Mouse (Mus musculus): ENCODE results near the gene Stim2. TPM values are rescaled to one million over a fixed set of nuclear protein-coding genes. Genes with fewer than 3 reads are reported as not detected.

Gene Stim2
- 16.5 and 26.0 TPM in 2 replicates for polyA plus RNA-seq (2014; fragmentation: Nextera tagmentation; extraction: Ambion mirVana)

DNA sequence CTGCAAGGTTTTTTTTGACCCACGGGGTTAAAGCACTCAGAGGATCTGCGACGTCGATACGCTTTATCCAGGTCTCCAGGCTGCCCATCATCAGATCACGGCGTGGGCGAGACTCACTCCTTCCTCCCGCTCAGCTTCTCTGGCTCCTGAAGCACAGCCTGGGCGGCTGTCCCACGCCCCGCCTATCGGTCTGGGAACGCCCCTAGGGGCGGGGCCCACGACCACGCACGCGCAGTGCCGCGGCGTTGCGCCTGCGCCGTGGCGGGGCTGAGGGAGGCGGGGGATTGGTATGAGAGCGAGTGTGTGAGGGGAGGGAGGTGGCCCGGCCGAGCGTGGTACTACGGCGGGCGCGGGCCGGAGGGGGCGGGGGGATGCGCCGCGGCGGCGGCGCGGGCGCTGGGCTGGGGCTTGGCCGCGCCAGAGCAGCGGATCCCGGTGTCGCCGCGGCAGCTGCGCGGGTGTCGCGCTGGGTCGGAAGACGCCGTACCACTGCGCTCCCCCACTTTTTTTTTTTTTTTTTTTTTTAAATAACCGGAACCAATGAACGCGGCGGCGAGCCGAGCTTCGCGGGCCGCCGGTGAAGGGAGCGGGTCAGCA is at the start of gene Stim2:
TSS of gene Stim2 (plus strand) at position 354 of the 597 bp plus-strand sequence.
- peak; percentile 96 for ATAC-seq (ENCODE audit: low FRiP score, low TSS enrichment)
- peak within 1 kb of the TSS; percentile 92 for H3K4me3 ChIP-seq (ENCODE audit: low read length)
- H3K9me3 ChIP-seq (ENCODE audit: control insufficient read depth, low read length) = no peaks in the 10 kb centered on the region
- H3K4me1 ChIP-seq (ENCODE audit: control insufficient read depth, insufficient read depth, low read length) = peaks cover 12% of the 10 kb centered on the region
- H3K36me3 ChIP-seq (ENCODE audit: control insufficient read depth, insufficient read depth, low read length) = no peaks in the 10 kb centered on the region
- peak within 1 kb of the TSS; percentile 95 for H3K9ac ChIP-seq (ENCODE audit: low read depth, low read length)
- under 1% methylated on average over 47 of the region's 71 CpGs for WGBS
- H3K27me3 ChIP-seq (ENCODE audit: control insufficient read depth, insufficient read depth, low read length) = no peaks in the 10 kb centered on the region
- H3K4me2 ChIP-seq (replicated peaks; ENCODE audit: low read depth, low read length) = peak within 1 kb of the TSS; percentile 58
- peak within 1 kb of the TSS; percentile 92 for H3K27ac ChIP-seq (ENCODE audit: low read depth, low read length)

DNA sequence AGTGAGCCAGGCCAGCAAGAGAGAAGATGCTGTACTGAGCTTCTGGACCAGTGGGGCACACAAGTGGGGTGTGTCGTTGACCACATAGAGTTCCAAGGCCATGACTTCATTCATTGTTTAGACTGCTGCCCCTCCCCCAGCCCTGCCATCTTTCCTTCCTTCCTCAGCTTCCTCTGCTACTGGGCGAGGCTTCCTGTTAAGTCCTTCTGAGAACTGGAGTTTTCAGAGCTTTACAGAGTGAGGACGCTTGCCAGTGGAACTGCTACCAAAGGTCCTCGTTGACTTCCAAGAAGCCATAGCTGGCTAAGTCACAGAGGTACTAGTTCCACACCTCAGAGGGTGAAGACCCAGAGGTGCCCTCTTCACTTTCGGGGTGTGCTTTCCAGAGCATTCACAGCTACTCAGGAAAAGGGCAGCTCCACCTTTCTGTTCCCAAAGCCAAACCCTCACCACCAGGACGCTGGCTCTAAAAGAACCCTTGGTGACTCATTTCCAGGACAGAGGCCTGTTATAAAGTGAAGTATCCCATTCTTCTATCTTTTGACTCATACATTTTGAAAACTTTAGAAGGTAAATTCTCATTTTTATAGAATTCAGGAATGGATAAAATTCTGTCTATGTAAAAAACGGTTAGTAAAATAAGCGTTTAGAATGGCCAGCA is 49.6 kb upstream of the Stim2 start:
- H3K4me1 ChIP-seq (ENCODE audit: control insufficient read depth, insufficient read depth, low read length) = peaks cover 7% of the 10 kb centered on the region; the same call in 1 of the 2 replicates
- no peak overlapping the region for H3K4me3 ChIP-seq (ENCODE audit: low read length)
- H3K9me3 ChIP-seq (ENCODE audit: control insufficient read depth, low read length) = no peaks in the 10 kb centered on the region
- 0 out of 2 replicates have a peak, but pooled peaks have one; percentile 32 for ATAC-seq (ENCODE audit: low FRiP score, low TSS enrichment)
- no peak overlapping the region for H3K4me2 ChIP-seq (replicated peaks; ENCODE audit: low read depth, low read length)
- H3K9ac ChIP-seq (ENCODE audit: low read depth, low read length) = no peak overlapping the region
- no peaks in the 10 kb centered on the region for H3K36me3 ChIP-seq (ENCODE audit: control insufficient read depth, insufficient read depth, low read length)
- H3K27ac ChIP-seq (ENCODE audit: low read depth, low read length) = peak overlapping the region; percentile 38; the same call in 1 of the 2 replicates
- WGBS = 80% methylated on average over 8 of the region's 8 CpGs
- H3K27me3 ChIP-seq (ENCODE audit: control insufficient read depth, insufficient read depth, low read length) = no peaks in the 10 kb centered on the region

DNA sequence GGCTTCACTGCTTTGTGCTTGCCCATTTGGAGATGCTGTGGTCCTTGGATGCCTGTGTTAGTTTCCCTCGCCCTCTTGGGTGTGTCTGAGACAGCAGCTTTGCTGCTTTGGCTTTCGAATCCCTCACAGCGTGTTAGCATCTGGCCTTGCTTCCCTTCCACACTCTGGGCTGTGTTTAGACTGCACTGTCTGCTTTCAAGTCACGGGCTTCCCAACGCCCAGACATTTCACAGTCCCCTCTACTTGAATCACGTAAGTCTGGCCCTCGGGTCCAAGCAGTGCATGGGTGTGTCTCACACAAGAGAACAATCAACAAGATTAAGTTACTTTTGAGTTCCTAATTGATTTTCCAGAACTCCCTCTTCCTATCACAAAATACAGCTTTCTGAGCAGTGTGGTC is 48.1 kb upstream of the Stim2 start:
- no peak for ATAC-seq (ENCODE audit: low FRiP score, low TSS enrichment)
- H3K9me3 ChIP-seq (ENCODE audit: control insufficient read depth, low read length) = no peaks in the 10 kb centered on the region
- H3K4me2 ChIP-seq (replicated peaks; ENCODE audit: low read depth, low read length) = no peak overlapping the region
- peaks cover 7% of the 10 kb centered on the region; the same call in 1 of the 2 replicates for H3K4me1 ChIP-seq (ENCODE audit: control insufficient read depth, insufficient read depth, low read length)
- no peaks in the 10 kb centered on the region for H3K27me3 ChIP-seq (ENCODE audit: control insufficient read depth, insufficient read depth, low read length)
- no peak overlapping the region for H3K4me3 ChIP-seq (ENCODE audit: low read length)
- H3K27ac ChIP-seq (ENCODE audit: low read depth, low read length) = no peak overlapping the region
- WGBS = 55% methylated on average over 7 of the region's 7 CpGs
- no peak overlapping the region for H3K9ac ChIP-seq (ENCODE audit: low read depth, low read length)
- no peaks in the 10 kb centered on the region for H3K36me3 ChIP-seq (ENCODE audit: control insufficient read depth, insufficient read depth, low read length)

DNA sequence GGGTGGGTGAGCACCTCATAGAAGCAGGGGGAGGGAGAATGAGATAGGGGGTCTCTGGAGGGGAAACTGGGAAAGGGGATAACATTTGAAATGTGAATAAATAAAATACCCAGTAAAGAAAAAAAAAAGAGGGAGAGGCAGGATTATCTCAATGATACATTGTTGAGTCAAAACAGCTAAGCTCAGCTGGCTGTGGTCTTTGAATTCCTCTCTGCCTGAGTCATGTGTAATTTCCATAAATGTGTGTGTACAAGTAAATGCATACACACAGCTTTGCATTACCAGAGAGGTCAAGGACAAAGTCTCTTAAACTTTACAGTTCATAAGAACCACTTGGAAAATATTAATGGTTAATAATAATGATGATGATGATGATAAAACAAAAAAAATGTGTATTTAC is 45.1 kb upstream of the Stim2 start:
- ATAC-seq (ENCODE audit: low FRiP score, low TSS enrichment) = no peak
- H3K9ac ChIP-seq (ENCODE audit: low read depth, low read length) = no peak overlapping the region

DNA sequence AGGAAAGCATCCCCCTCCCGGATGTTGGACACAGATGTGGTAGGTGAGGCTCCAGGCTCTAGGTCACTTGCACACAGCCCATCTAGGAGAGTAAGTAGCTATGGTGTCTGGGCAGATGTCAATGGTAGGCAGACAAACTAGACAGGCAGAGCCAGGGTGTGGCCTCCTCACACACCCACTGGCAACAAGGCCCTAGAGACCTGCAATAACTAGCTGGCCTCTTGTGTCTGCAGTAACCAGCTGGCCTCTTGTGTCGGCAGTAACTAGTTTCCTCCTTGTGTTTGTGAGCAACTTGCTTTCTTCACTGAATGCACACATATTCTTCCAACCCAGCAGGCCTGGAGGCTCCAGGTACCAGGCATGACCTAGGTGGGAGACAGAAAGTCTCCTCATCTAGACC is 44.5 kb upstream of the Stim2 start:
- no peak overlapping the region for H3K9ac ChIP-seq (ENCODE audit: low read depth, low read length)
- ATAC-seq (ENCODE audit: low FRiP score, low TSS enrichment) = no peak
- H3K4me3 ChIP-seq (ENCODE audit: low read length) = no peak overlapping the region
- 70% methylated on average over 2 of the region's 2 CpGs for WGBS
- H3K9me3 ChIP-seq (ENCODE audit: control insufficient read depth, low read length) = no peaks in the 10 kb centered on the region
- H3K4me2 ChIP-seq (replicated peaks; ENCODE audit: low read depth, low read length) = no peak overlapping the region
- peaks cover 18% of the 10 kb centered on the region for H3K4me1 ChIP-seq (ENCODE audit: control insufficient read depth, insufficient read depth, low read length)
- H3K36me3 ChIP-seq (ENCODE audit: control insufficient read depth, insufficient read depth, low read length) = no peaks in the 10 kb centered on the region
- no peaks in the 10 kb centered on the region for H3K27me3 ChIP-seq (ENCODE audit: control insufficient read depth, insufficient read depth, low read length)
- no peak overlapping the region for H3K27ac ChIP-seq (ENCODE audit: low read depth, low read length)

More for the DNA sequence above, 45.1 kb upstream of the Stim2 start:
- Histone ChIP-seq H3K4me3 (ENCODE audit: low read length) (no peak overlapping the region), H3K4me2 (replicated peaks; ENCODE audit: low read depth, low read length) (no peak overlapping the region), H3K9me3 (ENCODE audit: control insufficient read depth, low read length) (no peaks in the 10 kb centered on the region), H3K27ac (ENCODE audit: low read depth, low read length) (no peak overlapping the region), H3K4me1 (ENCODE audit: control insufficient read depth, insufficient read depth, low read length) (peaks cover 18% of the 10 kb centered on the region), H3K36me3 (ENCODE audit: control insufficient read depth, insufficient read depth, low read length) (no peaks in the 10 kb centered on the region), H3K27me3 (ENCODE audit: control insufficient read depth, insufficient read depth, low read length) (no peaks in the 10 kb centered on the region)

DNA sequence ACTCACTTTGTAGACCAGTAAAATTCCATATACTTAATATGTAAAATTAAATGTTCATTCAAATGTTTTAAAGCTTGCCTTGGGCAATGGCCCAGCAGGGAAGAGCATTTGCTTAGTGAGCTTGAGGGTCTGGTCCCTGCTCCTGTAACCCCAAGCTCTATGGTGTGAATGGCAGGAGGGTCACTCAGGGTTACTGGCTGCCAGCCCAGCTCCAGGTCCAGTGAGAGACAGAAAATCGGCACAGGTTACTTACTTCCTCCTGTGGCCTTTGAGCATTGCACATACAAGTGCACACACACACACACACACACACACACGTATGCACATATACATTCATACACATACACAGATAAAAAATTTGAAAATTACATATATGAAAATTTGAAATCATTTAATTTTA is 42.3 kb upstream of the Stim2 start:
- whole genome bisulfite sequencing = 61% methylated on average over 2 of the region's 2 CpGs
- Histone ChIP-seq H3K4me2 (replicated peaks; ENCODE audit: low read depth, low read length) (no peak overlapping the region), H3K4me3 (ENCODE audit: low read length) (no peak overlapping the region), H3K27ac (ENCODE audit: low read depth, low read length) (no peak overlapping the region), H3K9me3 (ENCODE audit: control insufficient read depth, low read length) (no peaks in the 10 kb centered on the region), H3K36me3 (ENCODE audit: control insufficient read depth, insufficient read depth, low read length) (no peaks in the 10 kb centered on the region), H3K9ac (ENCODE audit: low read depth, low read length) (no peak overlapping the region), H3K4me1 (ENCODE audit: control insufficient read depth, insufficient read depth, low read length) (peaks cover 19% of the 10 kb centered on the region), H3K27me3 (ENCODE audit: control insufficient read depth, insufficient read depth, low read length) (no peaks in the 10 kb centered on the region)
- ATAC-seq (ENCODE audit: low FRiP score, low TSS enrichment) = no peak

DNA sequence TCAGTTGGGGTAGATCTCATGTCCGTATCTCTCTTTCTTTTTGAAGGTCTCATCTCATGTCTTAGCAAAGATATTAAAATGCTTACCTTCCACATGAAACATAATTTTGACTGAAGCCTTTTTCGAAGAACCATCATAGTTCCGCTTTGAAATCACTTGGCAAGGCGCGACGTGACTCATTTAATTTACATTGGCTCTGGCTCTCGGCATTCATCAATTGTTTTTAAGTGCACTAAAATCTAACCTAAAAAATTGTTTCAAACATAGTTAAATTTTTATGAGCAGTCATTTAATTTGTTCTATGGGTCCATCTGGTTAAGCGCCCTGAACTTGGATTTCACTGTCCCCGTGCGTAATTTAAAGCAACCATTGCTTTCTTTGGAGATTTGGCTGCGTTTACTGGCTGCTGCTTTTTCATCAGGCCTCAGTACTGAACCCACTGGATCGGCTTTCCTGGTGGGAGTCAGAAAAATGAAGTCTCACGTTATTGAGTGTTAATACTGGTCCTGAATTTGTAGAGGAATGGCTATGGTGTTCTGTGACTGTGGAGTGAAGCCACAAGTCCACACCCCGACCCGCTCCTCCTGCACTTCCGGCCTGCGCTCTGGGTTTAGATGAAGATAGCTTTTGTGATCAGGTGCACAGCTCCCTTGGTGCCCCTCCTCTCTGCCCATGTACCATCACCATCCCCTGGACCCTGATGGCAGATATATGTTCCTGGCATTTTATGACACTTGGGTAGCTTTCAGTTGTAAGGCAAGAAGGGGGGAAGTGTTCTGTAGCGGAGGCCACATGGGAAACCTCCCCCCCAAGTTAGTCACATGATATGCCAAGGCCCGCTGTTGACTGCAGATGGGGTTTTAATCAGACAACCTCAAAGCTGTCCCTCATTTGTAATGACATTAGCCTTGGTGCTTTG is 41.6 kb upstream of the Stim2 start:
- no peak overlapping the region for H3K9ac ChIP-seq (ENCODE audit: low read depth, low read length)
- WGBS = 36% methylated on average over 19 of the region's 19 CpGs
- H3K27me3 ChIP-seq (ENCODE audit: control insufficient read depth, insufficient read depth, low read length) = no peaks in the 10 kb centered on the region
- no peak overlapping the region for H3K4me3 ChIP-seq (ENCODE audit: low read length)
- H3K4me2 ChIP-seq (replicated peaks; ENCODE audit: low read depth, low read length) = peak overlapping the region; percentile 19
- H3K9me3 ChIP-seq (ENCODE audit: control insufficient read depth, low read length) = no peaks in the 10 kb centered on the region
- peaks cover 23% of the 10 kb centered on the region for H3K4me1 ChIP-seq (ENCODE audit: control insufficient read depth, insufficient read depth, low read length)
- H3K27ac ChIP-seq (ENCODE audit: low read depth, low read length) = peak overlapping the region; percentile 67
- no peaks in the 10 kb centered on the region for H3K36me3 ChIP-seq (ENCODE audit: control insufficient read depth, insufficient read depth, low read length)
- ATAC-seq (ENCODE audit: low FRiP score, low TSS enrichment) = peak; percentile 79

DNA sequence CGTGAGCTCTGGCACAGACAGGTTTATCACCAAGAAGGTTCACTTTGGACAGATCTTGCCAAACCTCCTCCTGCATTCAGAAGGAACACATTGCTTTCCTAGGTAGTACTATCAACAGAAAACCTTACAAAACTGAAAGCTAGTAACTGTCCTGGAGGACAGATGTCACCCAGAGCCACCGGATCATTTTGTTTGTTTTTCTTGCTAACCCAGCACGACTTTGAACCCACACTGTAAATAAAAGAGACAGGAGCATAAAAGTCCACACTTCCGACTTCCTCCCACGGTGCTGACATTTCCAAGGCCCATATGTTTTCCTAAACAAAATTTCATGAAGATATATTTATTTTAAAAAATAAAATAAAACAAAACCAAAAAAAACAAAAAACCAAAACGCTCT is 41.0 kb upstream of the Stim2 start:
- WGBS = 21% methylated on average over 6 of the region's 6 CpGs
- Histone ChIP-seq H3K27ac (ENCODE audit: low read depth, low read length) (peak overlapping the region; percentile 67), H3K4me2 (replicated peaks; ENCODE audit: low read depth, low read length) (peak overlapping the region; percentile 19; the same call in 1 of the 2 replicates)

More for the DNA sequence above, 41.0 kb upstream of the Stim2 start:
- no peaks in the 10 kb centered on the region for H3K36me3 ChIP-seq (ENCODE audit: control insufficient read depth, insufficient read depth, low read length)
- H3K27me3 ChIP-seq (ENCODE audit: control insufficient read depth, insufficient read depth, low read length) = no peaks in the 10 kb centered on the region
- H3K4me1 ChIP-seq (ENCODE audit: control insufficient read depth, insufficient read depth, low read length) = peaks cover 23% of the 10 kb centered on the region
- ATAC-seq (ENCODE audit: low FRiP score, low TSS enrichment) = peak; percentile 78
- H3K4me3 ChIP-seq (ENCODE audit: low read length) = no peak overlapping the region
- no peak overlapping the region for H3K9ac ChIP-seq (ENCODE audit: low read depth, low read length)
- H3K9me3 ChIP-seq (ENCODE audit: control insufficient read depth, low read length) = no peaks in the 10 kb centered on the region

Data from kidney, embryonic 14.5 days (tissue).